9 mouse cellular contexts compared by ENCODE assay signal in genomic region chr13:100001790-100002196, GRCm38 (mm10). TPM values are rescaled to one million over a fixed set of nuclear protein-coding genes. Genes with fewer than 3 reads are reported as not detected.
A peak's percentile ranks its signal among the peaks of the same experiment; 100 is the strongest.
DNase-seq lines count a peak whose midpoint lies in the region; ATAC-seq and TF ChIP-seq lines count a peak whose summit lies in the region.
"Had no signal": no experiment of that assay in that cellular context is flagged by ENCODE, and none has a peak within 500 bp of the region (broad histone marks: within the 10 kb centered on the region; RNA-seq: fewer than 3 reads in every experiment).

No protein-coding gene starts in this region.

- 36% methylated on average over 5 of the region's 5 CpGs for WGBS in forebrain, embryonic 12.5 days
- WGBS in olfactory bulb, adult 2 months, result 36% methylated on average over 5 of the region's 5 CpGs

- peaks cover 0 to 3% of the 10 kb centered on the region in 2 experiments for H3K36me3 ChIP-seq in CH12.LX (replicated peaks in 1 of 2; ENCODE audit: control insufficient read depth in 1 of 2, insufficient read depth in 1 of 2, low read length in 1 of 2)
- H3K36me3 ChIP-seq in forebrain, embryonic 12.5 days (replicated peaks), result no peaks in the 10 kb centered on the region

- H3K4me3 ChIP-seq in CH12.LX (replicated peaks in 1 of 3; ENCODE audit: low read depth in 2 of 3, low read length in 2 of 3, poor library complexity in 1 of 3), result no peak overlapping the region
- H3K4me3 ChIP-seq in forebrain, embryonic 12.5 days (replicated peaks), result no peak overlapping the region
- H3K4me3 ChIP-seq in olfactory bulb, adult 2 months (ENCODE audit: insufficient read depth, low read depth, low read length), result no peak overlapping the region
- H3K4me3 ChIP-seq: erythroblast, embryonic 14.5 days had no signal

- no peaks in the 10 kb centered on the region for H3K79me2 ChIP-seq in CH12.LX (replicated peaks; ENCODE audit: control insufficient read depth, extremely low read depth, insufficient read depth, poor library complexity, severe bottlenecking)

- peak; percentile 58; the same call in 1 of the 2 replicates for ATAC-seq in forebrain, embryonic 12.5 days (ENCODE audit: low FRiP score)

- intact Hi-C loops in heart, postnatal 14 days (cut with DNase I), result loop anchor here (5.0 kb wide), 1 partner anchor 139 kb away; no protein-coding TSS in a partner anchor

- peak overlapping the region; percentile 67 for H3K4me2 ChIP-seq in CH12.LX (ENCODE audit: insufficient read depth, low read depth, poor library complexity, severe bottlenecking)
- H3K4me2 ChIP-seq in forebrain, embryonic 12.5 days, result no peak overlapping the region

- in situ Hi-C loops in CH12.LX (cut with MboI; ENCODE audit: low pct_ligation_motif_present, low pct_unique_long_range_greater_than_20kb, low sequenced_read_pairs), result no loop called here

- no peak overlapping the region for H3K27ac ChIP-seq in CH12.LX (ENCODE audit: insufficient read depth, low read depth)
- no peak overlapping the region for H3K27ac ChIP-seq in forebrain, embryonic 12.5 days
- H3K27ac ChIP-seq in olfactory bulb, adult 2 months (ENCODE audit: insufficient read depth, low read depth, low read length), result no peak overlapping the region

- H3K27me3 ChIP-seq in CH12.LX (replicated peaks), result no peaks in the 10 kb centered on the region
- no peaks in the 10 kb centered on the region for H3K27me3 ChIP-seq in forebrain, embryonic 12.5 days

- TF ChIP-seq CTCF in CH12.LX (conservative IDR thresholded peaks at IDR 0.05 in 1 of 2, IDR thresholded peaks at IDR 0.05 in 1 of 2; ENCODE audit: low read depth in 2 of 2, low read length in 2 of 2), result peak; percentile 73 to 85
- peak; percentile 48 for TF ChIP-seq CTCF in olfactory bulb, adult 2 months (IDR thresholded peaks at IDR 0.05; ENCODE audit: insufficient read depth, low read depth, low read length)

- no peaks in the 10 kb centered on the region for H3K9me3 ChIP-seq in CH12.LX (replicated peaks; ENCODE audit: low read length)
- no peaks in the 10 kb centered on the region for H3K9me3 ChIP-seq in forebrain, embryonic 12.5 days

- DNase-seq in CH12.LX (ENCODE audit: extremely low read depth), result peak; percentile 87
- peak; percentile 69 for DNase-seq in c-Kit-positive CD71-negative TER-119-negative erythroid progenitor cells, embryonic 14.5 days (ENCODE audit: low read depth)
- peak; percentile 87 to 92 for DNase-seq in heart, postnatal 14 days
- DNase-seq in layer of hippocampus, adult 11-12 months (ENCODE audit: low spot score), result peak; percentile 82
- DNase-seq in lung, adult 18-20 months, result peak; percentile 89 to 91
- peak; percentile 59 to 60 for DNase-seq in thymus, adult 18-20 months

- dilution Hi-C loops in CH12.LX (cut with MboI; ENCODE audit: extremely low pct_ligation_motif_present, extremely low pct_unique_long_range_greater_than_20kb, low sequenced_read_pairs), result no loop called here

- H3K4me1 ChIP-seq in CH12.LX (ENCODE audit: control insufficient read depth in 1 of 2, insufficient read depth in 2 of 2), result peaks cover 6 to 31% of the 10 kb centered on the region in 2 experiments
- H3K4me1 ChIP-seq in forebrain, embryonic 12.5 days, result peaks cover 6% of the 10 kb centered on the region; the same call in 1 of the 2 replicates
- H3K4me1 ChIP-seq in olfactory bulb, adult 2 months (ENCODE audit: control insufficient read depth, insufficient read depth, low read length), result peaks cover 6% of the 10 kb centered on the region; the same call in 1 of the 2 replicates

- peak; percentile 78 for TF ChIP-seq RAD21 in CH12.LX (IDR thresholded peaks at IDR 0.05; ENCODE audit: low read depth, low read length)

- no peak overlapping the region for H3K9ac ChIP-seq in CH12.LX (ENCODE audit: insufficient read depth, low read depth)
- H3K9ac ChIP-seq in forebrain, embryonic 12.5 days, result no peak overlapping the region

- no peak for TF ChIP-seq EP300 in CH12.LX (IDR thresholded peaks at IDR 0.05; ENCODE audit: low read length)

- TF ChIP-seq POLR2A in CH12.LX (IDR thresholded peaks at IDR 0.05; ENCODE audit: low read depth, low read length), result no peak
- no peak for TF ChIP-seq POLR2A in olfactory bulb, adult 2 months (IDR thresholded peaks at IDR 0.05; ENCODE audit: insufficient read depth, low read depth, low read length)

TF ChIP-seq in CH12.LX, 34 proteins besides CTCF, POLR2A, EP300 and RAD21:
- TF ChIP-seq MYC (IDR thresholded peaks at IDR 0.05; ENCODE audit: low read depth, low read length) (no peak), MAX (IDR thresholded peaks at IDR 0.05; ENCODE audit: low read length) (0 out of 2 replicates have a peak, but pooled peaks have one; percentile 23), ZNF384 (IDR thresholded peaks at IDR 0.05; ENCODE audit: low read depth, low read length) (peak; percentile 42), HCFC1 (IDR thresholded peaks at IDR 0.05; ENCODE audit: low read depth, low read length) (no peak), TBP (conservative IDR thresholded peaks at IDR 0.05; ENCODE audit: low read depth, low read length) (no peak), JUN (IDR thresholded peaks at IDR 0.05; ENCODE audit: insufficient read depth, low read depth, low read length) (peak; percentile 67), JUND (conservative IDR thresholded peaks at IDR 0.05; ENCODE audit: low read depth, low read length) (no peak; the same call in 1 of the 2 replicates), SMC3 (IDR thresholded peaks at IDR 0.05; ENCODE audit: low read depth, low read length) (peak; percentile 77), USF2 (conservative IDR thresholded peaks at IDR 0.05; ENCODE audit: low read depth, low read length) (no peak), TCF12 (IDR thresholded peaks at IDR 0.05; ENCODE audit: low read depth, low read length) (peak; percentile 58; the same call in 1 of the 2 replicates)

RNA-seq across cellular contexts. Expression of gene Mccc2, which starts 13.6 kb away (rescaled TPM):
- 19.5 and 20.6 TPM in 2 replicates for total RNA-seq in CH12.LX (2012; rRNA removed)
- total RNA-seq in CH12.LX (2014; rRNA removed), result 22.3 and 26.2 TPM in 2 replicates
- 19.0 and 21.7 TPM in 2 replicates for polyA plus RNA-seq in CH12.LX (2012; ENCODE audit: insufficient read length, low read depth)
- 36.6 and 39.8 TPM in 2 replicates for polyA plus RNA-seq in forebrain, embryonic 12.5 days (2016; fragmentation: Nextera tagmentation; extraction: Ambion mirVana)
- 10 to 100 TPM; 50.1 to 55.5 TPM for total RNA-seq in heart, postnatal 14 days (2021)
- polyA plus RNA-seq in olfactory bulb, adult 2 months (2012; ENCODE audit: insufficient read depth, insufficient read length, low replicate concordance, missing spikeins), result not detected in 2 replicates
